Mouse (Mus musculus) E14TG2a.4 (cell line): ENCODE data around the gene Nckap5.

Source experiments
- CTCF ChIP-seq: conservative IDR thresholded peaks from 2 replicates; pipeline ENCODE4 v1.5.1; 2014; ENCODE audit warnings: low read length
- NANOG ChIP-seq: IDR thresholded peaks from 2 replicates; pipeline ENCODE4 v1.6.1; 2014; ENCODE audit warnings: borderline replicate concordance, low read length, mixed read lengths
- POU5F1 ChIP-seq: IDR thresholded peaks from 2 replicates; pipeline ENCODE4 v1.6.1; 2014; ENCODE audit warnings: low read length, borderline replicate concordance

- no peak for TF ChIP-seq CTCF
- TF ChIP-seq POU5F1, result no peak
- no peak for TF ChIP-seq NANOG
These were observed 453.1 kb downstream of the Nckap5 start for GRCm38 (mm10) chr1:126377339-126377980.
